Mouse (Mus musculus) mesoderm, embryonic 11.5 days (tissue): ENCODE results near the gene Rhoh.

Source experiments
- DNase-seq: peaks from one replicate; pipeline ENCODE4 v3.0.0-alpha.2; 2012; ENCODE audit warnings: low read depth, low spot score

Gene Rhoh

DNA sequence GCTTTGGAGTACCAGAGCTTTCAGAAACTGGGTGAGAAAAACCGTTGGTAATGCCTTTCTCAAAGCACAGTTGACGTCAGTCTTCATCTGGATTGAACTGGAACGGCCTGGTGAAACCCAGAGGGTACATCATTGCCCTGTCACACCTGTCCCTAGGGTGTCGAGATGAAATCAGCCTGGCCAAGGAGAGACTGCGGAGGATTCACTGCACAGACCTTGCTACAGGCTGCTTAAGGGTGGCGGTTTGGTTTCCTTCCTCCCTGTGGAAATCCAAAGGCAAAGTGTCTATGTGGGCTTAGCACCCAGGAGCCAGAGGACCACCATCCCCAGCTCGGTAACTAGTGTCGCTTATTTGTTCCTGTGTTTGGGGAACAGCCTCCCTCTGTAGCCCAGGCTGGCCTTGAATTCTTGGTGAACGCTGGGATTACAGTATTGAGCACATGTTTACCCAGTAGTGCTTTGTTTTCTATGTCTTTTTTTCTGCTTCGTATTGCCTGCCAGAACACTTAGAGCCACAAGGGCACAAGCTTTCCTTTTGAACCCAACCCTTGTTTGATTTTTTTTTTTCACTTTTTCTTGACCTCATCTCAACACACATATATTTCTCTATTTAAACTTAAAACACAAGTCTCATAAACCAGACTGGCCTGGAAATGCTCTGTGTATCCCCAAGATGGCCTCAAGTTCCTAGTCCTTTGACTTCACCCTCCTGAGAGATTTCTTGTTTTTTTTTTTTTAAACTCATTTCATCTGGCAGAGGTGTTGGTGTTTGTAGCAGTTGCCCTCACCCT, at the start of gene Rhoh:
Rhoh (plus strand) TSS at position 60 of the 791 bp plus-strand sequence.
- no peak for DNase-seq

DNA sequence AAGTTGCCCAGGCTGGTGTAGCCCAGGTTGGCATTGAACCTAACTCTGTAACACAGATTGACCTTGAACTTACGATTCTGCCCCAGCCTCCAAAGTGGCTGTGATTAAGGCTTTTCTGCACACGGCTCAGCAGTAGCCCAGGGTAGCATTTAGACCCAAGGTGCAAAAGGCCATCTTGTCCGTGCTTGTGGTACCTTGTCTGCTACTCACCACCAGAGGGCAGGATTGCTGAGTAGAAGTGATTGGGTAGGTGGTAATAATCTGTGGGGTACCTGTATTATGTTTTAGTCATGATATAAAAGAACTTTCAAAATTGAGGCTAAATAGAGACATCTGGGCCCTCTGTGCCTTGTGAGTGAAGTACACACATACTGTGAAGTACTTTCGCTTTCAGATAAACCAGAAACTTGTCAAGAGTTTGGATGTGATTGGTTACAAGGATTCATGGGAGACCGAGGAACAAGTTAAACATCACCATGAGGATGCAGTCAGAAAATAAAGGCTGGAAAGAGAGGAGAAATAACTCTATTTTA, 37.3 kb upstream of the Rhoh start:
- peak; percentile 37 for DNase-seq

DNA sequence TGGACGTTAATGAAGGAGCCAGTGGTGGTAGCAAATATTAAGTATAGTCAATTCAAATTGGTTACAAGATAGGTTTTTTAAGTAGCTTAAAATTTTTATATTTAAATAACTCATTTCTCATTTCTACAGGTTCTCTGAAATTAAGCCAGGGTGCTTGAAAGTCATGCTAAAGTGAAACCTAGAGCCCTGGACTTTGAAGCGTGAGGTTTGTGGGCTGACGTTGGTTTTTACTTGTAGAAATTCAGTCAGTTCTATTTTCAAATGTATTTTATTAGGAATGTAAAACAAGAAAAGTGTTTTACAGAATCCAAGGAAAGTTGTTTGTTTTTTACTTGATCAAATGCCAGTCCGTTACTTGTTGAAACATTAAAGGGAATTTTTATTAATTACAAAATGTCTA, 34.5 kb upstream of the Rhoh start:
- no peak for DNase-seq

DNA sequence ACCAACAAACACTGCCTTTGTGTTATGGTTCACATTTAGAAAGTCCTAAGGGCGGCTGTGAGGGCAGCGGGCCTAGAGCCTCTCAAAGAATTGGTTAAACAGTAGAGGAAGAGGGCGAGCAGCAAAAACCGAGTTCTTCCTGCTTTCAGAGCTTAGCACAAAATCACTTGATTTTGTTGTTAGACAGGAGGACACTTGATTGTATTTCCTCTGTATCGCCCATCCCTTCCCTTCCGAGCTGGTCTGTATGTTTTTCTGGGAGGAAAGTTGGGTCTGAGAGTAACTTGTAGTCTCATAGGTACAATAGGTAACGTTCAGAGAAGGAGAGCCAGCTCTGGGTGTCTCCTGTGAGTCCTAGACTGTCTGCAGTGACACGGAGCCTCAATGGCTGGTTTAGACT, 33.9 kb upstream of the Rhoh start:
- DNase-seq, result no peak

DNA sequence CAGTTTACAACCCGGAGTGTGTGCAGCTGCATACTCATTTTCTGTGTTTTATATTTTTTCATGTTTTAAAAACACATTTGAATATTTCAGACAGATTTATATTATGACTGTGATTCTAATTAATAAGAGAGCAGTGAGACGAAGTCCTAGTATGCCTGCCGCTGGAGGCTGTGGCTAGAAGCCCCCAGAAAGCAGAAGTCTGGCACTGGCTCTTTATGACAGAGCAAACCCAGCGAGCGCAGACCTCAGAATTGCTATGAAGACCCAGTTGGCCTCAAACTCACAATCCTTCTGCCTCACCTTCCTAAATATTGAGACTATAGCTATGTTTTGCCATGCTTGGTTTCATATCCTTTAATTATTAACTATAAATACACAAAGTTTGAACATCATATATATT, 32.8 kb upstream of the Rhoh start:
- DNase-seq, result no peak

DNA sequence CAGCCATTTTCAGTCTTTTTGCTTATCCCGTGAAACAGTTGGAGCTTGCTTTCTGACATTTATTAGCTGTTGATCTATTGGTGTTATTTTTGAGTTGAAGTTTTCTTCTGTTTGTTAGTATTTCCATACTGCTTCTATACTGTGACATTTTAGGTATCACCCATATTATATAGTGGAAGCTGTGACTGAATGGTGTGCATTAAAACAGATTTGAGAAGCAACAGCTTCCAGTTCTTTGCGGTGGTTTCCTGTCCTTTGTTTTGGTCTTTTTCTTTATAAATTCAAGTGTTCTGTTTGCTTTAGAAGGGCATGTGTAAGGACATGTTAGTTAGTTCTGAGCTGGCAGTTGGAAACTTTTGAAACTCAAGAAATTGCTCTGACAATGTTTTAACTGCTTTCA, 32.0 kb upstream of the Rhoh start:
- DNase-seq, result no peak

DNA sequence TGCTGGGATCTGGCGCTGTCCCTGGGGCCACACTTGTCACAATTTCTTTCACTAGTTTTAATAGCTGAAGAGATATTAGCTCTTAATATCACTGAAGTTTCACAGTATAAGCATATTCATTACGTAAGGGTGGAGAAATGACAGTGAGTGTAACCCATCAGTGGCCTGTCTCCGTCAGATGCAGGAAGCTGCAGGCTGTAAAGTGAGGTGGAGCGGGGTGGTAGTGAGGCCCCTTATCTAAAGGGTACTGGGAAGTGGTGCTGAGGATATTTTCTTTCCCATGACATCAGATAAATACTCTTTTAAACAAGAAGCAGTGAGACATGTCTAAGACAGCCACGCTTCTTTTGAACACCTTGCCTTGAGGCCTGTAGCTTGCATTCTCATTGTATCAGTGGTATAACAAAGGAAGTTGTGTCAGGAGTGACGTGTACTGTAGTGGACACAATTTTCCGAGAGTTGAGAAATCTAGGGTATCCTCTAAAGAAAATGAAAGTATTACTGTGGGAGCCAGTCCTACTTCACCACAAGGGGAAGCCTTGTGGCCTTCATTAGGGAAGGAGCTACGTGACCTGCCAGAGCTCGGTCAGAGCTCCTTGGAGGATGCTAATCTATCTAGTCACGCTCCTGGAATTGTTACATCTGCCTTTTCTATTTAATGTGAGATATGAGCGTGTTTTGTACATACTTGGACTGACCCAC, 28.9 kb upstream of the Rhoh start:
- no peak for DNase-seq

DNA sequence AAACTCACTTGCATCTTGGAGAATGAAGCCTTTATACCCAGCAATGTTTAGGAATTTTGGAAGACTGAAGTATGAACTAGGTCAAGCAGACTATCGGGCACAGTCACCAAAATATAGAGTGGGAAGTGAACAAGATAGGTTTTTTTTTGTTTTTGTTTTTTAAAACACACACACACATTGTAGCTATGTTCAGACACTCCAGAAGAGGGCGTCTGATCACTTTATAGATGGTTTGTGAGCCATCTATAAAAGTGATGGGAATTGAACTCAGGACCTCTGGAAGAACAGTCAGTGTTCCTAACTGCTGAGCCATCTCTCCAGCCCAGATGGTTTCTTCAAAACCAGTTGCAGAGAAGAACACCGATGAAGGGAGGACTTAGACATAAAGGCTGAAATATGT, 27.9 kb upstream of the Rhoh start:
- DNase-seq, result no peak

DNA sequence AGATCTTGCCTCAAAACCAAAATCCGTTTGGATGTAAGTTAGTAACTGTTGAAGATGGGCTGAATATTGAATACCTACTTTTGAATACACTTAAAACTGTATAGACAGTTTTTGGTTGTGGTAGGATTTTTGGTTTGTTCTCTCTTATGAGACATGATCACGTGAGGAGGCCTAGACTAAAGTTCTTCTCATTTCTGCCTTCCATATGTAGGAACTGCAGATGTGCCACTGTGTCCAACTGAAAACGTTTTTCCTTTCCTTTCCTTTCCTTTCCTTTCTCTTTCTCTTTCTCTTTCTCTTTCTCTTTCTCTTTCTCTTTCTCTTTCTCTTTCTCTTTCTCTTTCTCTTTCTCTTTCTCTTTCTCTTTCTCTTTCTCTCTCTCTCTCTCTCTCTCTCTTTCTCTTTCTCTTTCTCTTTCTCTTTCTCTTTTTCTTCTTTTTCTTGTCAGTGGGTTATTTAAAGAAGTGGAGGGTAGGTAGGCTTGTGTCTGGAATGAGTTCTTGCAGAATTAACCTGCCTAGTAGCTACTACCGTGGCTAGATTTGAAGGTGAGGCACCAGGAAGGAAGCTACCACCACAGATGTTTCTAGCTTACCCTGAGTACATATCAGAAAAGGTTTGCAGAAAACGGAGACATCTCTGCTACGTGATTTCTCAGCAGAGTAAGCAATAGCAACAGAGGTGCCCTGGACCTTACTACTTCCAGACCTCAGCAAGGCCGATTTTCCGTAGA, 27.1 kb upstream of the Rhoh start:
- DNase-seq, result no peak

DNA sequence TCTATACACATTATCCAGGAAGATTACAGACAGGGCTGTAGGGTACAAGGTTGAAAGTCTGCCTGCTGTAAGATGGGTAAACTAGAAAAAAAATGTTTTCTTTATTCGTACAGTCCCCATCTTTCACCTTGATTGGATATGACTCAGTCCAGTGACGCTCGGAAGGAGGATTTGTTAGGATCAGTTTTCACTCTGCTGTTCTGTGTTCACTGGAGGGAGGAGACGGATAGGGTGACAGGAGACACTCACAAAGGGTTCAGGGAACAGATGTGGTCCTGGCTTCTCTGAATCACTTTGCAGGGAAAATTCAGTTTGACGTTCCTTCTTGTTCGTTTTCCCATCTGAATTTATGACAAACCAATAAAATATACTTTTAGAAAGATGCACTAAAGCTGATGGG, 23.0 kb upstream of the Rhoh start:
- DNase-seq, result peak; percentile 23

DNA sequence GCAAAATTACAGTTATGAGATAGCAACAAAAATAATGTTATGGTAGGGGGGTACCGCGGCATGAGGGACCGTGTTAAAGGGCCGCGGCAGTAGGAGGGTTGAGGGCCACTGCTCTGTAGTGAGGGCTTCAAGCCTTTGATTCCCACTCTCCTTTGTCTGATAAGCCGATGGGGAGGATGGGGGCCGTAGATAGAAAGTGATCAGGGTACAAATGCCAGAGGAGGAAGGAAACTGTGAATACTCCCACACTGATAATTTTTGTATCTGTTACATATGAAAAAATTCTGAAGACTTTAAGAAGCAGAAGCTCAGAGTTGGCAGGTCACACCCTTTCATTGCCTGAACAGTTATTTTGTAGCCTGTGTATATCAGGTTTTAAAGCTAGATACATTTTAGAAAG, 18.1 kb upstream of the Rhoh start:
- no peak for DNase-seq

DNA sequence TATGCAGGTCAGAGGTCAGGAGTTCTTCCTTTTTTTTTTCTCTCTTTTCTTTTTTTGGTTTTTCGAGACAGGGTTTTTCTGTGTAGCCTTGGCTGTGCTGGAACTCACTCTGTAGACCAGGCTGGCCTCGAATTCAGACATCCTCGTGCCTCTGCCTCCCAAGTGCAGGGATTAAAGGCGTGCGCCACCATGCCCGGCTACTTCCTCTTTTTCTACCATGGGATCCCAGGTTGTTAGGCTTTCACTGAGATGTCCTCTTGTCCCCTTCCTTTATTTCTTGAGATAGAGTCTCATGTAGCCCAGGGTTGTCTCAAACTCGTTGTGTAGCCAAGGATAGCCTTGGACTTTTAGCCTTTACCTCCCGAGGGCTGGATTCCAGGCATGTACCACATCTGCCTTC, 14.5 kb upstream of the Rhoh start:
- no peak for DNase-seq

DNA sequence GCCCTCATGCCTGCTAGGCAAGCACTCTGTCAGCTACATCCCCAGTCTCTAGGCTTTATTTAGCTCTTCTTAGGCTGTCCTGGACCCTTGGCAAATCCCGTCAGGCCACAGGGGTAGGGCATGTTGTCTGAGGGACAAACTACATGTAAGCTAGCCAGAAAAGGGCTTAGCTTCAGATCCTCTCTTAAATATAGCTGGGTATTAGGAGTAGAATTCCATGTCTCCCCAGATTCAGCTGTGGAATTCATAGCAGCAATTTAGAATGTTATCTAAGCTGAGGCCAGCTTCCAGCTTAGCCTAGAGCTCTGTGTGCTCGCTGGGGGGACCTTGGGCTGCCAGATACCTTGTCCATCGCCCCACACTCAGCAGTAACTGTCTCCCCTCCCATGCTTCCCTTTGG, 14.1 kb upstream of the Rhoh start:
- DNase-seq, result no peak

DNA sequence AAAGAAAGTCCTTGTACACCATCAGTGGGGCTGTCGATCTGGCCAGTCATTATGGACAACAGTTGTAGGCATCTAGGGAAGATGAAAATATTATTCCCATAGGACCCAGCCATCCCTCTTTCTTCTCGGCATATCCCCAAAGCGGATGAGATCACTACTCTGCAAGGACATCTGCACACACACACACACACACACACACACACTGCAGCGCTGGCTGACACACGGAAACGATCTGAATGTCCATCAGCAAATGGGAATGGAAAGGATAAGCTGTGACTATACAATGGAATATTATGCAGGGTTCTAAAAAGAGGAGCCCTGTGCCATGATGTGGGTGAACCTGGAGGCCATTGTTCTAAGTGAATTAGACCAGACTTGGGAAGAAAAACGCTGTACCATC, 13.4 kb upstream of the Rhoh start:
- DNase-seq, result no peak

DNA sequence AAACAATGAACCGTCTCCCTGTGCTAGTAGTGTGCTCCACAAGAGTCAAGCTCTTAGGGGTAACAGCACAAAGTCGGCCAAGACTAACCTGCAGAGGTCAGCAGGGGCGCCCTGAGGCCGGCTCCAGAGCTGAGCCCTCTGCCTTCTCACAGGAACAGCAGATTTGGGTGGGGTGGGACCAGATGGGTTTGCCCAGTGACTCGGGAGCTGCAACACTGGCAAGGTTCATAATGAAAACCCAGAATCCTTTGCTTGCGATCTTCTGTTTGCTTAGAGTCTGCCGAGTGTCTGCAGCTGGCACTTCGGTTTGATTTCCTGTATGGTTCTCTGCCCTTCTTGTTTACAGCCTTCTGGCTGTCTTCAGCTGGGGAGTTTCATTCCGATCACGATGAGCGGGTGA, 10.2 kb upstream of the Rhoh start:
- DNase-seq, result no peak

DNA sequence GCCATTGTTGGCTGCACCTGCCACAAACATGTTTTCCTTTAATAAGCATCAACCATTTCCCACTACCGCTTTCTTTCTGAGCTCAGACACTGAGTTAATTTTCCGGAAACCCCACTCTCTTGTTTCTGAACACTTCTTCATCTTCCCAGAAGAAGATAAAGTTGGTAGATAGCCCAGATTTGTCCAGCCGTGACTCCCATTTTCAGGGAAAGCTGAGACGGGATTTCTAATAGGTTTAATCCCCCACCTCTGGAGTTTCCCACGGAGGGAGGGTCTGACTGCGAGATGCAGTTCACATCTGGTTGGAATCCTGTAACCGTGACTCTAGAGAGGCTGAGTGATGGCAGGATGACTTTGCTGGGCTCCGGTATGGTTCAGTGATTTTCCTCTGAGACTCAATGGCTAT, 6.2 kb upstream of the Rhoh start:
- peak; percentile 49 for DNase-seq

DNA sequence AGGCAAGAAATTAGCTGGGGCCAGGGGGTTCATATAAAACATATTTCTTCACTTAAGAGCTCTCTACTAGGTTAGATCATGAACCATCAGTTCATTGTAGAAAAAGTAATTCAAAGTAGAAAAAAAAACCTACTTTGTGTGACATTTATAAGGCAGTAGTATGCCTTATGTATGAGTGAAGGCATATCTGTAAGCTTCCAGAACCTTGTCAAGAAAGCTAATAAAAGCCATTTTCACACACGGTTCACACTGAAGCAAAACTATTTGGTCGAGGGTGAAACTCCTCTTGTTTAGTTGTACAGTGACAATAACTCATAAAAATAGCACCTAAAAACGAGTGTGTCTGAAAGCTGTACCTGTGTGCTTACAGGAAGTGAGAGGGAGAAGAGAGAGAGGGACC, 5.4 kb upstream of the Rhoh start:
- DNase-seq, result no peak

DNA sequence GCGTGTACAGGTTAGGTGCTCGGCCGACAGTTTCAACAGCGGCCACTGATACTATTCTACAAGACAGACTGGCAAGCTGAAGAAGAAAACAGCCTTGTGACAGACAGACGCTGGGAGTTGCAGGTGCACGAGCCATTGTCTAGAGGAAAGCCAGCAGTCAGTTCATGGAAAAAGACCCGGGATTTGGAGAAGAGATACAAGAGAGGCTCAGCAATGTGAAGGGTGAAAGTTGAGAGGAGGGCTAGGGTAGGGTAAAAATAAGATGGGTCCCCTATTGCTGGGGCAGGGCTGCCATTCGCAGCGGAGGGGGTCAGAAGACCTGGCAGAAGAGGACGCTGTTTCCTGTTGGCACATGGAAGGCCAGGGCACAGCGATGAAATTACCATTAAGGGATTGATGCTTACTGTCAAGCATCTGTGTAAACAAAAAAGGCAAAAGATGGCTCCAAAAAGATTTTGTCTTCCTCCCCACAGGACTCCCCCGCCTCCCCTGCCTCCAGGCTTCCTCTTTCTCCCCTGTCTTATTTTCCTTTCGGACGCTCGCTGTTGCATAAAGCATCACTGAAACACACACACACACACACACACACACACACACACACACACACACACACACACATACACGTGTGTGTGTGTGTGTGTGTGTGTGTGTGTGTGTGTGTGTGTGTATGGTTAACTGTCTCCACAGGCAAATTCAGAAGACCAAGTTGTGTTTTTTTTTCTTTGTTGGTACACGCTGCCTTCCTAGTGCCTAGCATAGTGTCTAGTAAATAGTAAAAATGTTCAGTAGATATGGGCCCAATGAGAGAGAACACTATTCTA, 4.2 kb upstream of the Rhoh start:
- no peak for DNase-seq

DNA sequence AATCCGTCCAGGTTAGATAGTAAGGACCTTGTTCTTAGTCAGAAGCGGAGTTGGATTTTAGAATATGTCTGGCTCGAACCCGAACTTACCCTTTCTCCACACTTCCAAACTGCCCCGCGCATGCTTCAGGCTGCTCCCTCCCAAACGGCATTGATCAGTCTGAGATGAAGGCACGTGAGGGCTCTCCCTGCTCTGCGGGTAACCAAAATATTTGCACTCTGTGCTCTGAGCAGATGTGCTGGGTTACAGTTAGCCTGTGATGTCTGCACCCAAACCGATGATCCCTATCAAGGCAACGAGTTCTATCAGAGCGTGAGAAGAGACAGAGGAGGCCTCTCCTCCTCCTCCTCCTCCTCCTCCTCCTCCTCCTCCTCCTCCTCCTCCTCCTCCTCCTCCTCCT, 3.1 kb upstream of the Rhoh start:
- peak; percentile 21 for DNase-seq

DNA sequence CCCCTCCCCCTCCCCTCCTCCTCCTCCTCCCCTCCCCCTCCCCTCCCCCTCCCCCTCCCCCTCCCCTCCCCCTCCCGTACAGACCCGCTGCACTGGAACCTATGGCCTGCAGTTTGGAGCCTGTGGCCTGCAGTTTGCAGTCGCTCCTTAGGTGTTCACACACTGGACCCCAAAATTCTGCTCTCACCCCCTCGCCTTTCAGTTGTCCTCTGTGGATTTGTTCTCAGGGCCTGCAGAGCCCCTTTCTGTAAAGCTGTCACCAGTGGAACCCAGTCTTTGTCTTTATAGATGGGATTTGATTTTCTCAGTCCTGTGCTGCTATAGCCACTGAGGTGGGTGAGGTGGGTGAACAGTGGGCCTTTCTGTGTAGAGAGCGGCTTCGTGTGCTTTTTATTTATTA, 2.7 kb upstream of the Rhoh start:
- DNase-seq, result no peak

DNA sequence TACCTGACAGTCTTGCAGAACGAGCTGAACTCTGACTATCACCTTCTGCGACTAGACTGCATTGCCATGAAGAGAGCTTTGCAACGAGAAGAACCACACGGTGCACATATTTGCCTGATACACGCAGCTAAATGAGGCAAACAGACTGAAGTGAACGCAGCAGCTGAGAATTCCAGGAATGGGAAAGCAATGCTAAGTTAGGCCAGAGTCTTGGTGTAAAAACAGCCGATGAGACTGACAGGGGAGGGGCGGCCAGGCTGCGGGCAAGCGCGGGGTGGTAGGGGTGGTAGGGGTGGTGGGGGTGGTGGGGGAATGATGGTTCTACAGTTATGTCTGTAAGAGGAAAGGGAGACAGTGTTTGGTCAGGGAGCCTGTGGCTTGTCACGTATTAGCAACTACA, 2.1 kb upstream of the Rhoh start:
- DNase-seq, result peak; percentile 59

DNA sequence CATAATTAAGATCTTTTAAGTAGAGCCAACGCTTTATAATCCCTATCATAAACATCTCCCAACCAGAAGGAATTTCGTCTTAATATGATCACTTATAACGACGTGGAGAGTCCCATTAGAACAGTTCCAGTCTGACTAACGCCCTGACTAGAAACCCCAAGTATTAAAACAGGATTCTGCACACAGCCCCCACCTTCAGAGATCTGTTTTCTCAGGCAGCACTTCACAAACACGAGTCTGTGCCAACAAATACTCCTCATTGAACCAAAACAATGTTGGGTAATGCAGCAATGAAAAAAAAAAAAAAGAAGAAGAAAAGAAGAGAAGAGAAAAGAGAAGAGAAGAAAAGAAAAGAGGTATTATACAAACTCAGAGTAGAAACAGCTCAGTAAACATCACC, 1.6 kb upstream of the Rhoh start:
- no peak for DNase-seq
